23 mouse cellular contexts compared by ENCODE assay signal in genomic region chr12:93003125-93003524, GRCm38 (mm10).
"Had no signal": no experiment of that assay in that cellular context is flagged by ENCODE, and none has a peak within 500 bp of the region (broad histone marks: within the 10 kb centered on the region; RNA-seq: fewer than 3 reads in every experiment).

No protein-coding gene starts in this region.

- ATAC-seq: liver, postnatal 0 days; lung, postnatal 0 days; midbrain, embryonic 13.5 days; midbrain, embryonic 16.5 days had no signal

- H3K27me3 ChIP-seq: kidney, embryonic 15.5 days; limb, embryonic 12.5 days; limb, embryonic 15.5 days; midbrain, embryonic 13.5 days; neural tube, embryonic 13.5 days had no signal

- H3K4me1 ChIP-seq: kidney, embryonic 15.5 days; limb, embryonic 12.5 days; limb, embryonic 15.5 days; midbrain, embryonic 10.5 days; midbrain, embryonic 13.5 days; neural tube, embryonic 13.5 days had no signal

- H3K27ac ChIP-seq: kidney, embryonic 15.5 days; limb, embryonic 12.5 days; limb, embryonic 15.5 days; liver, embryonic 14.5 days; macrophage; midbrain, embryonic 10.5 days; midbrain, embryonic 13.5 days; neural tube, embryonic 13.5 days had no signal

- H3K4me3 ChIP-seq: kidney, embryonic 15.5 days; limb, embryonic 12.5 days; limb, embryonic 15.5 days; midbrain, embryonic 10.5 days; midbrain, embryonic 13.5 days; myocyte; neural tube, embryonic 13.5 days had no signal

- DNase-seq: kidney, adult 8-10 months; kidney, postnatal 10 days; kidney, postnatal 36 days; layer of hippocampus, adult 9-11 months; left cerebral cortex, postnatal 4 days; liver, postnatal 0 days; lung, embryonic 14.5 days; retina, postnatal 1 day; right cerebral cortex, postnatal 25 days; spleen, adult 18-20 months; thymus, adult 18-20 months; thymus, postnatal 36 days had no signal

- H3K36me3 ChIP-seq: kidney, embryonic 15.5 days; limb, embryonic 12.5 days; limb, embryonic 15.5 days; midbrain, embryonic 10.5 days; midbrain, embryonic 13.5 days; neural tube, embryonic 13.5 days had no signal
